Mouse (Mus musculus): Measurements from ENCODE around the gene Hspb7. TPM values are rescaled to one million over a fixed set of nuclear protein-coding genes. Genes with fewer than 3 reads are reported as not detected.

Hspb7 gene
- not detected in 2 replicates for polyA plus RNA-seq (2014; fragmentation: Nextera tagmentation; extraction: Ambion mirVana)

GRCm38 (mm10) chr4:141420192-141420829 is at the start of gene Hspb7:
Gene Hspb7, plus strand, starts transcription at chr4:141420779.
- Histone ChIP-seq H3K36me3 (ENCODE audit: control insufficient read depth, insufficient read depth, low read length) (no peaks in the 10 kb centered on the region), H3K9me3 (ENCODE audit: control insufficient read depth, low read length) (no peaks in the 10 kb centered on the region), H3K27ac (ENCODE audit: low read depth, low read length) (no peak within 1 kb of the TSS), H3K27me3 (ENCODE audit: control insufficient read depth, insufficient read depth, low read length) (no peaks in the 10 kb centered on the region), H3K4me3 (ENCODE audit: low read depth, low read length) (no peak within 1 kb of the TSS), H3K4me2 (replicated peaks; ENCODE audit: low read depth, low read length) (no peak within 1 kb of the TSS), H3K9ac (ENCODE audit: low read depth, low read length) (no peak within 1 kb of the TSS), H3K4me1 (replicated peaks; ENCODE audit: control insufficient read depth, insufficient read depth, low read length) (no peaks in the 10 kb centered on the region)
- no peak for ATAC-seq (ENCODE audit: low FRiP score)
- DNase-seq (ENCODE audit: low spot score) = no peak
- 67% methylated on average over 9 of the region's 9 CpGs for WGBS

GRCm38 (mm10) chr4:141372426-141372825 is 48.2 kb upstream of the Hspb7 start:
- Histone ChIP-seq H3K9ac (ENCODE audit: low read depth, low read length) (no peak overlapping the region), H3K9me3 (ENCODE audit: control insufficient read depth, low read length) (no peaks in the 10 kb centered on the region), H3K27ac (ENCODE audit: low read depth, low read length) (no peak overlapping the region), H3K4me3 (ENCODE audit: low read depth, low read length) (no peak overlapping the region), H3K36me3 (ENCODE audit: control insufficient read depth, insufficient read depth, low read length) (no peaks in the 10 kb centered on the region), H3K4me2 (replicated peaks; ENCODE audit: low read depth, low read length) (no peak overlapping the region), H3K27me3 (ENCODE audit: control insufficient read depth, insufficient read depth, low read length) (peaks cover 13% of the 10 kb centered on the region), H3K4me1 (replicated peaks; ENCODE audit: control insufficient read depth, insufficient read depth, low read length) (no peaks in the 10 kb centered on the region)
- ATAC-seq (ENCODE audit: low FRiP score) (no peak), DNase-seq (ENCODE audit: low spot score) (no peak)
- 92% methylated on average over 5 of the region's 5 CpGs for WGBS

- DNase-seq (ENCODE audit: low spot score) (no peak), ATAC-seq (ENCODE audit: low FRiP score) (no peak)
- H3K27ac ChIP-seq (ENCODE audit: low read depth, low read length) = no peak overlapping the region
- no peak overlapping the region for H3K9ac ChIP-seq (ENCODE audit: low read depth, low read length)
- H3K4me2 ChIP-seq (replicated peaks; ENCODE audit: low read depth, low read length) = no peak overlapping the region
- no peaks in the 10 kb centered on the region for H3K9me3 ChIP-seq (ENCODE audit: control insufficient read depth, low read length)
- no peak overlapping the region for H3K4me3 ChIP-seq (ENCODE audit: low read depth, low read length)
- H3K36me3 ChIP-seq (ENCODE audit: control insufficient read depth, insufficient read depth, low read length) = no peaks in the 10 kb centered on the region
- peaks cover 32% of the 10 kb centered on the region for H3K27me3 ChIP-seq (ENCODE audit: control insufficient read depth, insufficient read depth, low read length)
- peaks cover 4% of the 10 kb centered on the region; the same call in 1 of the 2 replicates for H3K4me1 ChIP-seq (replicated peaks; ENCODE audit: control insufficient read depth, insufficient read depth, low read length)
- WGBS = 55% methylated on average over 8 of the region's 8 CpGs
Measured at GRCm38 (mm10) chr4:141379674-141380073, 40.9 kb upstream of the Hspb7 start.

GRCm38 (mm10) chr4:141382406-141382805 is 38.2 kb upstream of the Hspb7 start:
- H3K36me3 ChIP-seq (ENCODE audit: control insufficient read depth, insufficient read depth, low read length) = no peaks in the 10 kb centered on the region
- ATAC-seq (ENCODE audit: low FRiP score) (peak; percentile 51; the same call in 1 of the 2 replicates), DNase-seq (ENCODE audit: low spot score) (peak; percentile 60)
- H3K27me3 ChIP-seq (ENCODE audit: control insufficient read depth, insufficient read depth, low read length) = peaks cover 33% of the 10 kb centered on the region
- peak overlapping the region; percentile 34 for H3K4me3 ChIP-seq (ENCODE audit: low read depth, low read length)
- WGBS = under 1% methylated on average over 25 of the region's 25 CpGs
- peak overlapping the region; percentile 52 for H3K4me2 ChIP-seq (replicated peaks; ENCODE audit: low read depth, low read length)
- H3K9ac ChIP-seq (ENCODE audit: low read depth, low read length) = peak overlapping the region; percentile 15; the same call in 1 of the 2 replicates
- peaks cover 4% of the 10 kb centered on the region; the same call in 1 of the 2 replicates for H3K4me1 ChIP-seq (replicated peaks; ENCODE audit: control insufficient read depth, insufficient read depth, low read length)
- H3K27ac ChIP-seq (ENCODE audit: low read depth, low read length) = no peak overlapping the region
- H3K9me3 ChIP-seq (ENCODE audit: control insufficient read depth, low read length) = no peaks in the 10 kb centered on the region

- ATAC-seq (ENCODE audit: low FRiP score) (no peak), DNase-seq (ENCODE audit: low spot score) (peak; percentile 82)
- WGBS = 0% methylated on average over 6 of the region's 7 CpGs
- Histone ChIP-seq H3K4me3 (ENCODE audit: low read depth, low read length) (no peak overlapping the region), H3K27ac (ENCODE audit: low read depth, low read length) (no peak overlapping the region), H3K9me3 (ENCODE audit: control insufficient read depth, low read length) (no peaks in the 10 kb centered on the region), H3K27me3 (ENCODE audit: control insufficient read depth, insufficient read depth, low read length) (peaks cover 31% of the 10 kb centered on the region), H3K9ac (ENCODE audit: low read depth, low read length) (no peak overlapping the region), H3K4me1 (replicated peaks; ENCODE audit: control insufficient read depth, insufficient read depth, low read length) (peaks cover 4% of the 10 kb centered on the region; the same call in 1 of the 2 replicates), H3K36me3 (ENCODE audit: control insufficient read depth, insufficient read depth, low read length) (no peaks in the 10 kb centered on the region), H3K4me2 (replicated peaks; ENCODE audit: low read depth, low read length) (no peak overlapping the region)
Measured at GRCm38 (mm10) chr4:141385275-141385674, 35.3 kb upstream of the Hspb7 start.

- ATAC-seq (ENCODE audit: low FRiP score) (no peak), DNase-seq (ENCODE audit: low spot score) (no peak)
- no peaks in the 10 kb centered on the region for H3K9me3 ChIP-seq (ENCODE audit: control insufficient read depth, low read length)
- H3K9ac ChIP-seq (ENCODE audit: low read depth, low read length) = no peak overlapping the region
- H3K4me1 ChIP-seq (replicated peaks; ENCODE audit: control insufficient read depth, insufficient read depth, low read length) = peaks cover 4% of the 10 kb centered on the region; the same call in 1 of the 2 replicates
- H3K4me3 ChIP-seq (ENCODE audit: low read depth, low read length) = no peak overlapping the region
- H3K27me3 ChIP-seq (ENCODE audit: control insufficient read depth, insufficient read depth, low read length) = peaks cover 31% of the 10 kb centered on the region
- H3K27ac ChIP-seq (ENCODE audit: low read depth, low read length) = no peak overlapping the region
- H3K36me3 ChIP-seq (ENCODE audit: control insufficient read depth, insufficient read depth, low read length) = no peaks in the 10 kb centered on the region
- H3K4me2 ChIP-seq (replicated peaks; ENCODE audit: low read depth, low read length) = no peak overlapping the region
- 74% methylated on average over 7 of the region's 7 CpGs for WGBS
Measured at GRCm38 (mm10) chr4:141386150-141386549, 34.4 kb upstream of the Hspb7 start.

GRCm38 (mm10) chr4:141387093-141387784 is 33.3 kb upstream of the Hspb7 start:
- peaks cover 25% of the 10 kb centered on the region for H3K27me3 ChIP-seq (ENCODE audit: control insufficient read depth, insufficient read depth, low read length)
- no peak overlapping the region for H3K4me3 ChIP-seq (ENCODE audit: low read depth, low read length)
- no peak overlapping the region for H3K4me2 ChIP-seq (replicated peaks; ENCODE audit: low read depth, low read length)
- WGBS = 22% methylated on average over 5 of the region's 5 CpGs
- peak; percentile 88 for DNase-seq (ENCODE audit: low spot score)
- no peak; the same call in 1 of the 2 replicates for ATAC-seq (ENCODE audit: low FRiP score)
- no peak overlapping the region for H3K27ac ChIP-seq (ENCODE audit: low read depth, low read length)
- no peaks in the 10 kb centered on the region for H3K9me3 ChIP-seq (ENCODE audit: control insufficient read depth, low read length)
- H3K36me3 ChIP-seq (ENCODE audit: control insufficient read depth, insufficient read depth, low read length) = no peaks in the 10 kb centered on the region
- no peak overlapping the region for H3K9ac ChIP-seq (ENCODE audit: low read depth, low read length)
- peaks cover 2% of the 10 kb centered on the region; the same call in 1 of the 2 replicates for H3K4me1 ChIP-seq (replicated peaks; ENCODE audit: control insufficient read depth, insufficient read depth, low read length)

GRCm38 (mm10) chr4:141387933-141388332 is 32.6 kb upstream of the Hspb7 start:
- DNase-seq (ENCODE audit: low spot score) = no peak

More at GRCm38 (mm10) chr4:141387933-141388332, 32.6 kb upstream of the Hspb7 start:
- no peak overlapping the region for H3K27ac ChIP-seq (ENCODE audit: low read depth, low read length)
- H3K9me3 ChIP-seq (ENCODE audit: control insufficient read depth, low read length) = no peaks in the 10 kb centered on the region
- H3K4me1 ChIP-seq (replicated peaks; ENCODE audit: control insufficient read depth, insufficient read depth, low read length) = no peaks in the 10 kb centered on the region
- no peak overlapping the region for H3K9ac ChIP-seq (ENCODE audit: low read depth, low read length)
- 63% methylated on average over 5 of the region's 5 CpGs for WGBS
- H3K4me3 ChIP-seq (ENCODE audit: low read depth, low read length) = no peak overlapping the region
- peaks cover 18% of the 10 kb centered on the region for H3K27me3 ChIP-seq (ENCODE audit: control insufficient read depth, insufficient read depth, low read length)
- no peaks in the 10 kb centered on the region for H3K36me3 ChIP-seq (ENCODE audit: control insufficient read depth, insufficient read depth, low read length)
- no peak overlapping the region for H3K4me2 ChIP-seq (replicated peaks; ENCODE audit: low read depth, low read length)
- no peak for ATAC-seq (ENCODE audit: low FRiP score)

Measured in hindbrain, embryonic 11.5 days (tissue).